Mouse (Mus musculus) embryonic facial prominence, embryonic 11.5 days (tissue): ENCODE measurements at regions not wholly inside any gene's neighbourhood (a gene's known extent, or its start where the extent isn't known, plus 50 kb on each side); places are given as distances from the start of the nearest gene placed in this dataset.

Experiments
- ATAC-seq: fragments of 200-750 bp; cut with Nextera tagmentation; replicated peaks from 2 replicates; pipeline ENCODE4 v1.8.0; 2017; ENCODE audit warnings: low read depth; ENCODE audit not compliant: insufficient number of reproducible peaks, low FRiP score, low TSS enrichment
- DNase-seq: peaks from one replicate; pipeline ENCODE4 v3.0.0-alpha.2; 2015; ENCODE audit warnings: low spot score
- H3K27ac ChIP-seq: fragments of 300-500 bp; sonication (generic); replicated peaks from 2 replicates; pipeline ENCODE4 v1.5.1; 2014; ENCODE audit warnings: mild to moderate bottlenecking, low read depth, low read length, control low read depth
- H3K27me3 ChIP-seq: fragments of 300-500 bp; sonication (generic); 2 replicates; pipeline ENCODE4 v1.6.1; 2014; ENCODE audit warnings: mild to moderate bottlenecking, low read length, moderate library complexity, mixed read lengths; ENCODE audit not compliant: control insufficient read depth, insufficient read depth
- H3K36me3 ChIP-seq: fragments of 300-500 bp; sonication (generic); replicated peaks from 2 replicates; pipeline ENCODE4 v1.6.1; 2014; ENCODE audit warnings: low read depth, mild to moderate bottlenecking, low read length, moderate library complexity, mixed read lengths; ENCODE audit not compliant: control insufficient read depth, insufficient read depth
- H3K4me1 ChIP-seq: fragments of 300-500 bp; sonication (generic); 2 replicates; pipeline ENCODE4 v1.6.1; 2014; ENCODE audit warnings: low read length, mixed read lengths; ENCODE audit not compliant: control insufficient read depth, insufficient read depth
- H3K4me2 ChIP-seq: fragments of 300-500 bp; sonication (generic); 2 replicates; pipeline ENCODE4 v1.6.1; 2014; ENCODE audit warnings: low read depth, mild to moderate bottlenecking, control low read depth, low read length, moderate library complexity
- H3K4me3 ChIP-seq: fragments of 300-500 bp; sonication (generic); 2 replicates; pipeline ENCODE4 v1.5.1; 2014; ENCODE audit warnings: low read depth, low read length, control low read depth
- H3K9ac ChIP-seq: fragments of 300-500 bp; sonication (generic); replicated peaks from 2 replicates; pipeline ENCODE4 v1.6.1; 2014; ENCODE audit warnings: mild to moderate bottlenecking, control low read depth, low read length
- H3K9me3 ChIP-seq: fragments of 300-500 bp; sonication (generic); replicated peaks from 2 replicates; pipeline ENCODE4 v1.6.1; 2016; ENCODE audit warnings: mild to moderate bottlenecking, low read length, inconsistent platforms, mixed read lengths; ENCODE audit not compliant: control insufficient read depth
- WGBS: fragments of 180-500 bp; shearing (Covaris S2); extraction: QIAGEN DNeasy Blood & Tissue Kit; methylation state at CpG from one replicate; pipeline ENCODE4 v1.1.7; 2014; 5-methylcytosine and 5-hydroxymethylcytosine counted together

DNA sequence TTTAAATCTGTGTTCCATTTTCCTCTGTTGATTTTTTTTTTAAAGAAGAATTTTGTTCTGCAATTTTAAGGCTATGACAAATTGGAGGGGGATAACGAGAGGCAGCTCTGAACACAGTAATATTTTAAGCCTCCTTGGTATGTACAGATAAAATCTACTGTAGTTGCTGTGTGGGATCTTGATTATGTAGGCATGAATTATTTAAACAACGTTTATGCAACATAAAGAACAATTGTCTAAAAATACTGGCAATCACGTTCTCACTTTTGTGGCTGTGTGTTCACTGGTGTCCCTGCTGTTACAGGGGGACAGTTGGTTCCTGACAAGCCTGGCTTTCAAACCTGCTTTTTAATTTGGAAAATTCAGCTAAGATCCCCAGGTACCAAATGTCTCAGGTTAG is 79.3 kb downstream of the Aldh8a1 start:
- Histone ChIP-seq H3K4me3 (no peak overlapping the region), H3K9me3 (no peaks in the 10 kb centered on the region), H3K4me2 (no peak overlapping the region), H3K27ac (no peak overlapping the region), H3K27me3 (no peaks in the 10 kb centered on the region), H3K4me1 (no peaks in the 10 kb centered on the region), H3K9ac (no peak overlapping the region), H3K36me3 (no peaks in the 10 kb centered on the region)
- no peak for DNase-seq
- no peak for ATAC-seq
- WGBS = 49% methylated on average over 3 of the region's 3 CpGs

DNA sequence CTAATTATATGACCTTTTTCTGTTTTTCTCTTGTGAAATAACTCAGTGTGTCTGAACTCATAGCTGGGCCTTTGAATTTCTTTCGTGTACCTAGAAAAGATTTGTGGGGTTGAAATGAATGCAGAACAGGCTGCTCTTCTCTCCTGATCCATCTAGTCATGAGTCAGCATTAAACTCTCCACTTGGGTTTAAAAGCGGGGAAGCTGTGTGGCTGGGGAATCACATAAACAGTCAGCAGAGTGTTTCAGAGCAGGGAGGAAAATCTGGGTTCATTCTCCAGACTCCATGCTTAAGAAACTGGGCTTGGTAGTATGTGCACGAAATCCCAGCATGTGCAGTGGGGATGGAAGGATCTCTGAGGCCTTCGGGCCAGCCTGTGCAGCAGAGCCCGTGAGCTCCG is 79.9 kb downstream of the Aldh8a1 start:
- Histone ChIP-seq H3K4me2 (no peak overlapping the region), H3K9me3 (no peaks in the 10 kb centered on the region), H3K9ac (no peak overlapping the region), H3K27ac (no peak overlapping the region), H3K4me1 (no peaks in the 10 kb centered on the region), H3K27me3 (no peaks in the 10 kb centered on the region), H3K4me3 (no peak overlapping the region), H3K36me3 (no peaks in the 10 kb centered on the region)
- 59% methylated on average over 6 of the region's 6 CpGs for WGBS
- ATAC-seq (no peak), DNase-seq (no peak)

DNA sequence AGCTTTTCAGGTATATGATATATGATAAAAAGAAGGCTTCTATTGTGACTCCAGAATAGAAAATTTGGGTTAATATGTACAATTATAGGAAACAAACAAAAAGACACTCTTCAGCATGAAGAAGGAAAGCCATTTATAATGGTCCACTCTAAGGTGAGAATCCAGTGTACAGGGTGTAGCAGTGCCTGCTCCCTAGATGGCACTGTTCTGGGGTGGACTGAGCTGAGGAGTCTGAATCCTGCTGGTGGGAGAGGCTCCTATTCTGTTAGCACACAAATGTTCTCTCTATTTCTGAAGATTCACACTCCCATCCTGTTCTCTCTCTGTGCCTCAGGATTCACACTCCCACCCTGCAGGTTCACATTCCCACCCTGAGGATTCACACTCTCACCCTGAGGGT is 81.5 kb downstream of the Aldh8a1 start:
- no peak for ATAC-seq
- Histone ChIP-seq H3K27ac (no peak overlapping the region), H3K36me3 (no peaks in the 10 kb centered on the region), H3K4me1 (no peaks in the 10 kb centered on the region), H3K27me3 (no peaks in the 10 kb centered on the region), H3K4me2 (no peak overlapping the region), H3K4me3 (no peak overlapping the region), H3K9ac (no peak overlapping the region), H3K9me3 (no peaks in the 10 kb centered on the region)
- DNase-seq = no peak

DNA sequence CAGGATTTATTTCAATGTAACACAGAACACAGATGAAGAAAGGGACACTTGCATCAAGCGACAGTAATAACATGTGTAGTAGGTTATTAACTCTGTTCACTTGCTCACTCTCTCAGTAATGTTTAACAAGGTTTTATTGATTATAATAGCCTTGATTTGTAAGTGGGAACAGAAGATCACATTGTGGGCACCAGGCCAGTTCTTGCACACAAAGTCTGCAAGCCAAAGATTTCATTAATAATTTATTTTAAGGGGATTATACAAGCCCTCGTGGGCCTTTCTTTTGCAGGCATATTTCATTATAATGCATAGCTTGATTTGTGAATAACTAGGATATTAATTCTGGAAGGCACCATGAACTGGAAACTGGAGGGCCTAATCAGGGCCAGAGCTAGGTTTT is 83.0 kb downstream of the Aldh8a1 start:
- H3K9me3 ChIP-seq = no peaks in the 10 kb centered on the region
- no peak for DNase-seq
- 76% methylated on average over 2 of the region's 2 CpGs for WGBS
- no peaks in the 10 kb centered on the region for H3K27me3 ChIP-seq
- H3K27ac ChIP-seq = no peak overlapping the region
- H3K36me3 ChIP-seq = no peaks in the 10 kb centered on the region
- no peak overlapping the region for H3K4me2 ChIP-seq
- no peak overlapping the region for H3K9ac ChIP-seq
- no peaks in the 10 kb centered on the region for H3K4me1 ChIP-seq
- no peak overlapping the region for H3K4me3 ChIP-seq
- no peak for ATAC-seq

DNA sequence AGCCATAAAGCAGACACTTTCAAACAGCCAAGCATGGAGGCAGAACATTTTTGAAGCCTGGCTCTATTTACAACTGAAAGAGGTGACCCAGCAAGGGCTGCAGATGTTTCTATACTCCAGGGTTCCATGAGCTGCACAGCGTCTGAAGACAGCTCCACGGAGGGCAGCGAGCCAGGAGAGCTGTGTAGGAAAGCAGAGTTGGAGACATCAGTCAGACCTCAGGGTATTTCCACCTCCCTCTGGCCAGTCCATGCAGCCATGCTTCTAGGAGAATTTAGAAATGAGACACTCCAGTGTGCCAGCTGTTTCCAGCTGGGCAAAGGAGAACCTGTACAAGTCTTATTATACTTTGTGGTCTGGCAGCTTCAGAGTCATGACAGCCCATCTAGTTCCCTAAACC is 85.8 kb downstream of the Aldh8a1 start:
- DNase-seq = no peak
- Histone ChIP-seq H3K4me3 (no peak overlapping the region), H3K36me3 (no peaks in the 10 kb centered on the region), H3K27me3 (no peaks in the 10 kb centered on the region), H3K4me2 (no peak overlapping the region), H3K27ac (no peak overlapping the region), H3K9me3 (no peaks in the 10 kb centered on the region), H3K9ac (no peak overlapping the region), H3K4me1 (no peaks in the 10 kb centered on the region)
- WGBS = 72% methylated on average over 3 of the region's 3 CpGs
- ATAC-seq = no peak

DNA sequence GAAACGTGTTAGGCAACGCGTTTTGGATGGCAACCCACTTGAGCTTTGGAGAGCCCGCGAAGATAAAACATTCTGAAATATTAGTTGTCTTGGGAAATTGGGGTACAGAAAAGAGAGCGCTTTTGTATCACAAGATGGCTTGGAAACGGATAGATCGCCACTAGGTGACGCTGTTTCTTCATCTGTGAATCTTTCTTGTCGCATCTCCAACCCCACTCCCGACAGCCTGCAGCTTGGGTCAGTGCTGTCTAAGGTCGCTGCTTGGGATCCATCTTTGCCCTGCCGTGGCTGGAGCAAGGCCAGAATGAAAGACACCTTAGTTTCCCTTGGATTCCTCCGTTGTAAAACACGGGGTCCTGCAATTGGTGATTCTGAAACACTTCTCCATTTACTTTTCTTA is 88.3 kb downstream of the Aldh8a1 start:
- Histone ChIP-seq H3K27ac (no peak overlapping the region), H3K9me3 (no peaks in the 10 kb centered on the region), H3K4me3 (no peak overlapping the region), H3K27me3 (no peaks in the 10 kb centered on the region), H3K4me1 (no peaks in the 10 kb centered on the region; the same call in 1 of the 2 replicates), H3K9ac (no peak overlapping the region), H3K4me2 (no peak overlapping the region), H3K36me3 (no peaks in the 10 kb centered on the region)
- ATAC-seq = no peak; the same call in 1 of the 2 replicates
- peak; percentile 96 for DNase-seq
- WGBS = 4% methylated on average over 15 of the region's 15 CpGs

DNA sequence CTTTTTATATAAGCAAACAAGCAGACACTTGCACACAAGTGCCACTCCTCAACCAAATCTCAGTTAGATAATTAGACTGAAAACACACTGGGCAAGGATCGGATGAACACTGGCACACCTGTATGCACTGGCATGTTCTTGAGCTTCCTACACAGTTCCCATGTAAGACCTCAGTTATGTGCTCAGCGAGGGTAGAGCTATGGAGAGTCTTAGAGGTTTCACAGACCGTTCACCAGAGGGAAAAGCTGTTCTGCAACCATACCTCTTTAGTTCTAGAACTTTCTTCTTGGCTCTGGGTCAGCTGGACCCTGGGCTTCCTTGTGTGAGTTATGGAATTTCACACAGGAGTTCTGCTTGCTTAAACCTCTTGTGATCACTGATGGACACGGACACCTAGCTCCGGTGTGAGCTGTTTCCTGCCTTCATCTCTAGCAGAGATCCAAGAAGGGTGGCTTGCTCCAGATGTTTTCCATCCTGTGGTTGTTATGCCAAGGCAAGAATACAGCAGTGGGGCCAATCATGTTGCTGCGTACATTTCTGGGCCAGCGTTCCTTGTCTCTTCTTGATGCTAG is 88.8 kb downstream of the Aldh8a1 start:
- H3K9ac ChIP-seq = no peak overlapping the region
- H3K4me1 ChIP-seq = no peaks in the 10 kb centered on the region; the same call in 1 of the 2 replicates
- H3K27me3 ChIP-seq = no peaks in the 10 kb centered on the region
- no peak overlapping the region for H3K4me3 ChIP-seq
- DNase-seq (no peak), ATAC-seq (no peak)
- no peaks in the 10 kb centered on the region for H3K36me3 ChIP-seq
- H3K27ac ChIP-seq = no peak overlapping the region
- H3K4me2 ChIP-seq = no peak overlapping the region
- WGBS = 52% methylated on average over 7 of the region's 7 CpGs
- H3K9me3 ChIP-seq = no peaks in the 10 kb centered on the region

DNA sequence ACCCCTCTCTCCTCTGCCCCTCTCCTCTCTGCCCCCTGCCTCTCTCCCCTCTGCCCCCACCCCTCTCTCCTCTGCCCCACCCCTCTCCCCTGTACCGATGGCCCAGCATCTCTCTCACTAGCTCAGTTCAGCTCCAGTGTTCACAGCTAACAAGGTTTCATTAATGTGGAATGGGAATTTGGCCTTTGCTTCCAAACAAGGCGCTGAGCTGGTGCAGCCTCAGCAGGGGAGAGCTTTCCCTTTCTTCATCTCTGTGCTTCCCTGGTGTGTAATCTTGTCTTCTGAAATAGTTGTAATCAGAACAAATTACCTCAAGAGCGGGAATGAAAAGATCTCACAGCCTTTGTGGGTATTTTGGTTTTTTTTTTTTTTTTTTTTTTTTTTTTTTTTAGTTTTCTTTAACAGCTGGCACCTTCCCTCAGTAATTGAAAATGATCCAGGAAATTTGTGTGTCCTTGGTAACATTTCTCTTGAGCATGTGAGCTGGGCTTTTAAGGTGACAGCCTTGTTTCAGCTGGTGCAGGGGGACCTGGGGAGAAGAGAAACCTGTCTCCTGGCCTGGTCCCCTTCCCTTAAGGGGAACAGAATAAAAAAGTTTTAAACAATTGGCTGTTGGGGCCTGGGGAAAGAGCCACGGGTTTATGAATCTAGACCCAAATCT is 90.5 kb downstream of the Aldh8a1 start:
- no peak overlapping the region for H3K27ac ChIP-seq
- no peaks in the 10 kb centered on the region for H3K36me3 ChIP-seq
- no peaks in the 10 kb centered on the region for H3K9me3 ChIP-seq
- H3K9ac ChIP-seq = no peak overlapping the region
- H3K27me3 ChIP-seq = no peaks in the 10 kb centered on the region
- no peak overlapping the region for H3K4me3 ChIP-seq
- DNase-seq = no peak
- no peak overlapping the region for H3K4me2 ChIP-seq
- no peak for ATAC-seq
- no peaks in the 10 kb centered on the region; the same call in 1 of the 2 replicates for H3K4me1 ChIP-seq
- WGBS = 11% methylated on average over 4 of the region's 4 CpGs
